Mouse (Mus musculus) neutrophil, adult 5-6 weeks (primary cell): ENCODE measurements around the gene Evx2. TPM values are rescaled to one million over a fixed set of nuclear protein-coding genes. Genes with fewer than 3 reads are reported as not detected.

Experiments
- ATAC-seq: fragments of 151-379, 151-347 bp; 2 replicates; pipeline ENCODE4 v1.8.0; 2017; ENCODE audit warnings: mild to moderate bottlenecking, moderate TSS enrichment; ENCODE audit not compliant: insufficient number of reproducible peaks, poor library complexity, low FRiP score, severe bottlenecking; ENCODE audit errors: extremely low read depth
- total RNA-seq: library from RNA; stranded (forward); fragments of 200-1000 nt; gene quantifications from 2 replicates; pipeline ENCODE4 v1.2.3, GENCODE M21; 2017

The Evx2 gene
- total RNA-seq, 1 experiment from 2014 or later, result not detected

GRCm38 (mm10) chr2:74696442-74697335 lies 37.3 kb upstream of the Evx2 start:
- no peak for ATAC-seq

DNA sequence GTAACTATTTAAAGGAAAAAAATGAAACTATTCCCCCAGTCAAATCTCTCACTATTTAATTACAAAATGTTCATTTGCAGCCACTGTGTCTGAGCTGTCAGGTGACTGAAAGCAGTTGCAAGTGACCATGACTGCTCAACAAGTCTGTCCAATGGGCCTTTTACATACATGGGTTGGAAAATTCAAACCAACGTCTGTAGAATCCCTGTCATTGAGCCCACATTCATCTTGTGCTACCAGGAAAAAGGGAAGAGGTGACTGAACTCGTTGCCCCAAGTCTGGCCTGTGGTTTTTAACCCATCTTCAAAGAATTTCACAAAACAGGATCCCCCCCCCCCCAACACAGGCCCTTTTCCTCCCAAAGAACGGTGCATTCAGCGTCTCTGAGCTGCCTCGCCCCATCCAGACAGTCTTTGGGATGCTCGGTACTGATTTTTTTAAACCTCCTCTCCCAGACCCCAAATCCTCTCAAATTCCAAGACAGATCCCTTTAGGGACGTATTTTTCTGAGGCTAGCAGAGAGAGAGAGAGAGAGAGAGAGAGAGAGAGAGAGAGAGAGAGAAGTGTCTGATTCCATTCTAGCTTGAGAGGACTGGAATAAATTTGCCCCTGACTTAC lies 36.6 kb upstream of the Evx2 start:
- no peak for ATAC-seq

- no peak for ATAC-seq
Measured at GRCm38 (mm10) chr2:74695383-74695782, 36.0 kb upstream of the Evx2 start.

DNA sequence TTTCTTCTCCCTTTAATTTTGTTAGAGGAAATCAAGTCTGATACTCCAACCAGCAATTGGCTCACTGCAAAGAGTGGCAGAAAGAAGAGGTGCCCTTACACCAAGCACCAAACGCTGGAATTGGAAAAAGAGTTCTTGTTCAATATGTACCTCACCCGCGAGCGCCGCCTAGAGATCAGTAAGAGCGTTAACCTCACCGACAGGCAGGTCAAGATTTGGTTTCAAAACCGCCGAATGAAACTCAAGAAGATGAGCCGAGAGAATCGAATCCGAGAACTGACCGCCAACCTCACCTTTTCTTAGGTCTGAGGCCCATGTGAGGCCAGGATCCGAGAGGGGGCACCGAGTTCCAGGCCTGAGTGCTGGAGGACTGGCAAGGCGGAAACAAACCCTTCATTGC lies 34.7 kb upstream of the Evx2 start:
- ATAC-seq, result no peak

GRCm38 (mm10) chr2:74693432-74693827 lies 34.1 kb upstream of the Evx2 start:
- ATAC-seq, result no peak

DNA sequence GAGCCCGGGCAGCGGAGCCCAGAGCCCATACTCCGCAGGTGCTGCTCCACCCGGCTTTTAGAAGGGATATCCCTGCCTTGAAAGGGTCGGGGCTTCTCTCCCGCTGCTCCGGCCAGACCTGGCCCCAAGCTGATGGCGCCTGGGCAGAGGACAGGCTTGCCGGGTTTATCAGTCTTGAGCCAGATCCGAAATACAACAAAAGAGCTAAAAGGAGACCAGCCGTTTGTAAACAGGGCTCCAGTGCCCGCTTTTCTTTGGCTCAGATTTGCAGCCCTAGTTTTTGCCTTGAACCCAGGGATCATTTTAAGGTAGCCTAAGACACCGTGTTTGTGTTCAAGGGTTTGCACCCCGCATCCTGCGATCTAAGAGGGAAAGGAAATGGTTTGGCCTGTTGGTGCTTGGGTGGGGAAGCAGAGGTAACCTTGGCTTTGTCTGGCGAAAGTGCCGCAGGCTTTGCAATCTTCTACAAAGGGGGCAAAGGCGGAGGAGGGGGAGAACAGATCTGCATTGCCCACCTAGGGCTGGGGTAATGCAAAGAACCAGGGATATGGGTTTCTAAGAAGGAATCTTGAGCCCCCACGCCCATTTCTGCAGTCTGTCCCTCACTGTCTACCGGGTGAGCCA lies 33.6 kb upstream of the Evx2 start:
- ATAC-seq, result no peak

- no peak for ATAC-seq
Measured at GRCm38 (mm10) chr2:74691995-74692807, 32.8 kb upstream of the Evx2 start.

GRCm38 (mm10) chr2:74691022-74691951 lies 31.9 kb upstream of the Evx2 start, which contains the start of gene Hoxd10:
TSS of gene Hoxd10 (plus strand) at chr2:74691924.
- ATAC-seq, result no peak

DNA sequence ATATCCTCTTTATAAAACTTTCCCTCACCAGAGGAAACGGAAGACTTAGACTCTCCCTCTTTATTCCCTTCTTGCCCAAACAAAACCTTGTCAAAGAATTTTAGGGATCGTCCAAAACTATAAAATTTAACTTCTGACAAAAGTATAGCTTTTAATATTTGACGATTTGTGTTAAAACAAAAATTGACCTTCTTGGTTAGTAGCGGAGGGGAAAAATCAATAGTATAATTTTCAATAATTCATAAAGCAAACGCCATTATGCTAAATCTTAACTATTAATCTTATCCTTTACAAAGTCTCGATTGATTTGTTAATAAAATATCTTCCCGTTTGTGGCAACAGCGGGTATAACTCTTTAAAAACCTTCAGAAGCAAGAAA lies 31.0 kb upstream of the Evx2 start:
- no peak for ATAC-seq

- ATAC-seq, result no peak
Measured at GRCm38 (mm10) chr2:74689574-74690337, 30.4 kb upstream of the Evx2 start.

DNA sequence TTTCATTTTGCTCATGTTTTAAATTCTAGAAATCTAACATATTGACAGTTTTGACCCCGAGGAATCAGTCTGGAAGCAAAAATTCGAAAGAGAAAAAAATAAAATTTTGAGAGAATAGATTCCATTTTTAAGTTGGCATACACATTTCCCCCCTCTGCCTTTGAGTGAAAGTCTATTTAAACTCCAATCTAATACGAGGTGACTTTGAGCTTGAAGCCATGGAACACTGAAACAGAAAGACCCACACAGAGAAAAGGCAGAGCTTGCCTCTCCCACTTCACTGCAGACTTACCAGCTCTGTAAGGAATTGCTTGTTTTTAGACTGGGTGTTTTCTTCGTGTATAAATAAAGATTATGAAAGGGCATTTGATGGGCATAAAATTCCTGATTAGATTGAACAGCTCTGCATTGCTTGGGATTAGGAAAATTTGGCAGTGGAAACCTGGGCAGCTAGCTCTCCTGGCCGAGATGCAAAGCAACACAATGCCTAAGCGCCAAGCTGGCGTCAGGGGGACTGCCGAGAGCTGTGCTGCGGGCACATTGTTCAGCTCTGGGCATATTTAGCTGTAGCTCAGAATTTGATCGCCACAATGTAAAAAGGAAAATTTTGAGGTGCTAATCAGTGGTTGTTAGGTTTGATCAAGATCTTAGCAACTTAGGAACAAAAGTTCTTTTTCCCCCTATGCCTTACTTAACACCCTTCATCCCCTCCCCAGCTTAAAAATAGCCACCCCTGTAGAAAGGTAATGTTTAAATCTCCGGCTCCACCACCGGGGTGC lies 29.6 kb upstream of the Evx2 start:
- ATAC-seq, result no peak

DNA sequence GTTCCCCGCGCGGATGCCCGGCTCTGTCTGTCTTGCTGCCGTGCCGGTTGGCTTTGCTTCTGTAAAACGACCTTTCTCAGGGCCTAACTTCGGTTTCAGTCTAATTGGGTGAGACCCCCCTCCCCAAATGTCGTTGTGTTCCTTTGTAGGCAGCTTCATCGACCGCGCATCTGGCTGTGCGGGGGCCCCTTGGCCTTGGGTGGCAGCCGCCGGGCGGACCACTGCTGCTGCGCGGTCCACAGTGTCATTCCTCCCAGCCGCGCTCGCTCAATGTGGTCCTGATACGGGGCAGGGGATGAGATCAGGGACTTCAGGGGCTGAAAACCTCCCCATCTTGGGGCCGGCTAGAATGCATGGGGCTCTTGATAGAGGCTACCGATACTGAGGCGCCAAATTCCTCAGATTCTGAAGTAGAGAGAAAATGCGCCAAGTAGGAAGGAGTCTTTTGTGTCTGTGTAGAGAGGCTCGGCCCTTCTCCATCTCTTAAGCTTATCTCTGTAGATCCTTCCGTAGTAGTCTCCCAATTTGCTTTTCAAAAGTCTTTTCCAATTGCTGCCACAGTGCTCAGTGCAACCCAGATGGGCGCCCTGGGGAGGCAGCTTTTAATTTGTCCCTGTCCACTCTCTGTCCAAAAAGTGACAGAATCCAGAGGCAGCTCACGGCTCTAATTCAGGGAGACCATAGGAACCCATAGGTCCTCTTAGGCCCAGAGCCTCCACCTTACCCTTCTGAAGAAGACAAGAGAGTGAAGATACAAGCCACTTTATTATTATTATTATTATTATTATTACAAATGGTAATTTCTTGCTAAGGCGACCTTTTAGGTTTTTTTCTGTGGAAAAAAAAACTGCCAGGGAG lies 28.6 kb upstream of the Evx2 start:
- ATAC-seq, result no peak

DNA sequence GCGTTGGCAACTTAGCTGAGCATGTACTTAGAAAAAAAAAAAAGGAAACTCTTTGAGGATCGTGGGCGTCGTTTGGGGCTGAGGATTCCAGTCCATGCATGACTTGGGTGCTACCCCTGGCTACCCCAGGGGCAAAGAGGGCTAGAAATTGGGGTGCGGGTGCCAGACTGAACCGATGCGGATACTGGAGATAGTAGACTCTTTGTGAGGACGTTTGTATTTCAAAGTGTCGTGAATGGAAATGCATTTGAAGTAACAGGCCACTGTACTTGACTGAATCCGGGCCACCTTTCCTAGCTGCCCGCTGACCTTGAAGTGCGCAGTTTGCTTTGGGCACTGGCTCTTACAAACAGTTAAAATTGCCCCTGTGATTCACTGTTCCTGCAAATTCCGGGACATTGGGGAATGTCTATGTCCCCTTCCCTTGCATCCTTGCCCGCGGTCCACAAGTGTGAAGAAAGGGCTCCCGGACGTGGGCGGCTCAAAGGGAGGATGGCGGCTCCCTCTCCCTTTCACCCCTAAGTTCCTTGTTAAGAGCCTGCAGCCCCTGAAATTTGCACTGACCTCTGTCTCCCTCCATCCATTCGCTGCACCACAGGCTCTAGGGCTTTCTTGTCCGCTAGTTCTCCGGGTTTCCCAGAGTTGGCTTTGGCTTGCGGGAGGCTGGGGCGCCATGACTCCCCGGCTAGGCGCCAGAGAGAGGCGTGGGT lies 27.8 kb upstream of the Evx2 start:
- ATAC-seq, result no peak

DNA sequence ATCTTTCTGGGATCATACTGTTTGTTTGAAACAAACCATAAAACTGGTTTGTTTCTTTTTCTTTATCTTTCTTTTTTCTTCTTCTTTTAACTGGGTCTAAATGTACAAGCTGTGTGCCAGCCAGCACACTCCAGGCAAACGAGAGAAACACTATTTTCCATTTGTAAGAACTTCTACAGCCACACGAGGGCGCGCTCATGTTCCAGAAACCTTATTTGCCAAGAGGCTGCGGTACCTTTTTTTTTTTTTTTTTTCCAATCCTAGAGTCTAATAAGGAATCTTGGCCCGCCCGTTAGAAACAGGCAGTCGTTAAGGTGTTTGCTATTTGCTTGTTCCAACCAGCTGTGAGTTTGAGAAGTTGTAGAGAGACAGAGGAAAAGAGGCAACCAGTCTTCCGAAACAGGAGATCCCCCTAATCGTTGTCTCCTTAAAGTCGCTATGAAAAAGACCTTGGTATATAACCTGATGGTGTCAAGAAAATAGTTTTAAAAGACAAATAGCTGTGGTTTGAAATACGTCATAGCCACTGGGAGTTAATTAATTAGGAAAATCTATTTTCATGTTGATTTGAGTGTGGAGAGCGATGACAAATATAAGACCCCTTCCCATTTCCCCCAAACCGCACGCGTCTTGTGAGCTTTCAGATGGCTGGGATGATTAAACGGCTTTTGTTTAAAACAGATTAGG lies 27.1 kb upstream of the Evx2 start:
- ATAC-seq, result no peak

- no peak for ATAC-seq
Measured at GRCm38 (mm10) chr2:74685059-74685603, 25.8 kb upstream of the Evx2 start.
